Mouse (Mus musculus): Measurements from ENCODE around the gene Ctla4. TPM values are rescaled to one million over a fixed set of nuclear protein-coding genes. Genes with fewer than 3 reads are reported as not detected.

The Ctla4 gene
- polyA plus RNA-seq, 1 experiment, result not detected

DNA sequence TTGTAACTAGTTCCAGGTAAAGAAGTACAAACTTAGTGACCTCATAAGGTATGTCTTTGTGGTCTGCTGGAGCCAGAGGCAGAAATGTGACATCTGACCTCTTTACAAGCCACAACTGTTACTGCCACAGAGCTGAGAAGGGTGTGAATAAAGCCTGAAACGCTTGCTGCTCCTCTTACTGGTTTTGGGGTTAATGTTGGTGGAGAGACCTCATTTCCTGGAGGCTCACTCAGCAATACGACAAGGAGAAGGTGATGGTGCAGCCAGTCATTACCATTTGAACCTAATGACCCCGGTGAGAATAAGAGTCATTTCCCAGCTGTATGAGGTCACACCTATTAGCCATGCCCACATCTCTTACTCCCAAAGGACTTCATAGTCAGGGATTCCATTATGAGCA lies 11.5 kb upstream of the Ctla4 start:
- Histone ChIP-seq H3K36me3 (ENCODE audit: control insufficient read depth, insufficient read depth) (no peaks in the 10 kb centered on the region), H3ac (ENCODE audit: control insufficient read depth, insufficient read length) (no peak overlapping the region), H3K79me2 (ENCODE audit: control insufficient read depth, insufficient read depth) (no peaks in the 10 kb centered on the region), H3K4me2 (ENCODE audit: low read depth) (no peak overlapping the region), H3K4me3 (no peak overlapping the region), H3K27me3 (ENCODE audit: control insufficient read depth, insufficient read depth, insufficient read length) (no peaks in the 10 kb centered on the region)
- no peak for TF ChIP-seq POLR2A (IDR thresholded peaks at IDR 0.05; ENCODE audit: insufficient read length, low read depth)
- no peak for TF ChIP-seq MAX (IDR thresholded peaks at IDR 0.05; ENCODE audit: low read depth)

DNA sequence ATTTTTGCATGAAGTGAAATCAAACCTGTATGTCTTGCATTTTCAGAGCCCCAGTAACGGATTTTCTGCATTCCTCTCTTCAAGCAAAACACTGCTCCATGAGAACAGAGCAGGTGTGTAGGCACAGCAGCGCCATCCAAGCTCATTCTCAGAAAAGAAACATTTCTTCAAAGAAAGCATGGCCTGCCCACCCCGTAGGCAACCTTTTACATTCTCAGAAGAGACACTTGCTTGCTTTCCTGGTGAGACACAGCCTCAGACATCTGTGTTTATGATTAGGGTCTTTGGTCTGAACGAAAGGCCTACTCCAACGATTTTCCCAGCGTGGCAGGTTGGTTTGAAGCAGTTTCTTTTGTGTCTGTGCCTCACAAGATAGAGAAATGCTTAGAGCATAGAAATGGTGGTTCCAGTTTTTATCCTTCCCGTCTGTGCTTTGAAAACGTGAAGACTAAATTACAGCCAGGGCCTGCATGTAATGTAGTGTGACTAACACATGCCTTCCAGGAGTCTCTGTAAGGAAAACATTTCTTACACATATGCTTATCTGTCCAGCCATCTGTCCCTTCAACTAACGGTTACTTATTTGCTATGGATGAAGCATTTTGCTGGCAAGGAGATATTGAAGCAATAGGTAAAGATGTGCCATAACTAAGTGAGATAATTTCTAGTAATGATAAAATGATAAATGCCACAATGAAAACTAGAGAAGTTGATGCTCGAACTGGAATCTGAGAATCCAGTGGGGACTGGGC lies 6.5 kb upstream of the Ctla4 start:
- H3K36me3 ChIP-seq (ENCODE audit: control insufficient read depth, insufficient read depth), result no peaks in the 10 kb centered on the region
- no peaks in the 10 kb centered on the region for H3K79me2 ChIP-seq (ENCODE audit: control insufficient read depth, insufficient read depth)
- no peaks in the 10 kb centered on the region for H3K27me3 ChIP-seq (ENCODE audit: control insufficient read depth, insufficient read depth, insufficient read length)
- TF ChIP-seq E2F4 (IDR thresholded peaks at IDR 0.05; ENCODE audit: insufficient read depth) (no peak), SRF (IDR thresholded peaks at IDR 0.05; ENCODE audit: control insufficient read depth, insufficient read length, low read depth) (no peak), POLR2A (IDR thresholded peaks at IDR 0.05; ENCODE audit: insufficient read length, low read depth) (no peak), TCF12 (IDR thresholded peaks at IDR 0.05; ENCODE audit: insufficient read depth, poor library complexity, severe bottlenecking) (no peak), TCF3 (IDR thresholded peaks at IDR 0.05; ENCODE audit: insufficient read length, low read depth) (no peak), CEBPB (IDR thresholded peaks at IDR 0.05; ENCODE audit: insufficient read depth, poor library complexity, severe bottlenecking) (no peak), MYOD1 (IDR thresholded peaks at IDR 0.05; ENCODE audit: control insufficient read depth in 1 of 3, insufficient read length in 2 of 3, low read depth in 2 of 3) (no peak)
- H3K4me3 ChIP-seq, result no peak overlapping the region
- no peak overlapping the region for H3ac ChIP-seq (ENCODE audit: control insufficient read depth, insufficient read length)
- H3K4me2 ChIP-seq (ENCODE audit: low read depth), result no peak overlapping the region

DNA sequence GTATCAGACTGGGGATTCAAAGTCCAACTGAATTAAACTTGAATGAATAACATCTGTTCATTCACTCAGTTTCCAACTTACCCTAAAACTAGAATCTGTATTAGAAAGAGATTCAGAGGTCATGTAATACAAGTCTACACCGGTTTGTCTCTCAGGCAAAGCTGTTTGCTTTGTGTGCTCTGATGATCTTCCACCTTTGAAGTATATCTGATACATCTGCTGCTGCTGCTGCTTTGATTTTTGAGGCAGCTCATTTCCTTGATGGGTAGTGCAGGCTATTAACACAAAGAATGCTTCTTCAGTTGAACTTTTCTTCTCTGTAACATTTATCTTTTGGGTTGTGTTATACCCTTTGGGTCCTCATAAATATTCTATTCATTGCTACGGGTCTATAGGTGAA lies 4.0 kb upstream of the Ctla4 start:
- Histone ChIP-seq H3K36me3 (ENCODE audit: control insufficient read depth, insufficient read depth) (no peaks in the 10 kb centered on the region), H3ac (ENCODE audit: control insufficient read depth, insufficient read length) (no peak overlapping the region), H3K4me3 (no peak overlapping the region), H3K27me3 (ENCODE audit: control insufficient read depth, insufficient read depth, insufficient read length) (no peaks in the 10 kb centered on the region), H3K79me2 (ENCODE audit: control insufficient read depth, insufficient read depth) (no peaks in the 10 kb centered on the region), H3K4me2 (ENCODE audit: low read depth) (no peak overlapping the region)
- TF ChIP-seq MAX (IDR thresholded peaks at IDR 0.05; ENCODE audit: low read depth) (no peak), POLR2A (IDR thresholded peaks at IDR 0.05; ENCODE audit: insufficient read length, low read depth) (no peak), REST (IDR thresholded peaks at IDR 0.05; ENCODE audit: insufficient read depth, insufficient read length) (no peak)

DNA sequence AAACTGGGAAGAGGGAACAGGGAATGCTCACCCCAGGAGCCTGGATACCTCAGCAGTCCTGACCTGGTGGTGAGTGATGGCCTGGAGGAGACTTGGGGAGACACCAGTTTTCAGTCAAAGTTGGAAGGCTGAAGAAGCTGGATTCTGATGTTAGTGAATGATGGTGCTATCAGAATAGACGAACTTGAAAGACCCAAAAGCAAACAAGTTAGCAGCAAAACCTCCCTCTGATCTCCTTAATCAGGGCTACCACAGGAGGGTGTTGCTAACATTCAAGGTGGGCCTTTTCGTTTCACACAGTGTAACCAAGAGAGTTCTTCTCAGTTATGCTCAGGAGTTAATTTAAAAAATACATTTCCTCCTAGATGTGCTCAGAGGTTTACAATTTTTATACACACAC lies 3.5 kb upstream of the Ctla4 start:
- H3K4me3 ChIP-seq, result no peak overlapping the region
- H3ac ChIP-seq (ENCODE audit: control insufficient read depth, insufficient read length), result no peak overlapping the region
- H3K27me3 ChIP-seq (ENCODE audit: control insufficient read depth, insufficient read depth, insufficient read length), result no peaks in the 10 kb centered on the region
- no peaks in the 10 kb centered on the region for H3K36me3 ChIP-seq (ENCODE audit: control insufficient read depth, insufficient read depth)
- H3K79me2 ChIP-seq (ENCODE audit: control insufficient read depth, insufficient read depth), result no peaks in the 10 kb centered on the region
- H3K4me2 ChIP-seq (ENCODE audit: low read depth), result no peak overlapping the region
- TF ChIP-seq POLR2AphosphoS2 (IDR thresholded peaks at IDR 0.05; ENCODE audit: insufficient read length, low read depth) (no peak), SRF (IDR thresholded peaks at IDR 0.05; ENCODE audit: control insufficient read depth, insufficient read length, low read depth) (no peak), MYOG (IDR thresholded peaks at IDR 0.05; ENCODE audit: control insufficient read depth in 1 of 3, insufficient read depth in 1 of 3, insufficient read length in 2 of 3, low read depth in 2 of 3) (no peak), POLR2A (IDR thresholded peaks at IDR 0.05; ENCODE audit: insufficient read length, low read depth) (no peak), REST (IDR thresholded peaks at IDR 0.05; ENCODE audit: insufficient read depth, insufficient read length) (no peak), E2F4 (IDR thresholded peaks at IDR 0.05; ENCODE audit: insufficient read depth) (no peak), TCF3 (IDR thresholded peaks at IDR 0.05; ENCODE audit: insufficient read length, low read depth) (no peak), TCF12 (IDR thresholded peaks at IDR 0.05; ENCODE audit: insufficient read depth, poor library complexity, severe bottlenecking) (no peak)

DNA sequence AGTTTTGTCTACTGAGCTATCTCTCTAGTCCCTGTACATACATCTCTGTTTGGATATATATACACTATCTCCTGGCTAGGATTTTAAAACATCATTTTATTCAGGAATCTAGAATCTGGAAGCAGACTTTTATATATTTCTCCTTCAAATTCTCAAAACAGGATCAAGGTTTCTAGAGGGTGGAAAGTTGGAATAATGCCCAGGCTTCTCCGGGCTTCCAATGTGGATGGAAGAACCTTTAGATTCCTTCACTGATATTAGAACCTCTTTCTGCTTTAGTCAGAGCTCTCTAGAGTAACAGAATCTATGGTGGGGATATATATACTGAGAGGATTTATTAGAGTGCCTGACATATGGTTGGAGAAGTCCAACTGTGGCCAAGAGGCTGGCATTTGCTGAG lies 2.2 kb upstream of the Ctla4 start:
- H3K4me3 ChIP-seq, result no peak overlapping the region
- H3K79me2 ChIP-seq (ENCODE audit: control insufficient read depth, insufficient read depth), result no peaks in the 10 kb centered on the region
- H3K4me2 ChIP-seq (ENCODE audit: low read depth), result no peak overlapping the region
- H3K36me3 ChIP-seq (ENCODE audit: control insufficient read depth, insufficient read depth), result no peaks in the 10 kb centered on the region
- no peaks in the 10 kb centered on the region for H3K27me3 ChIP-seq (ENCODE audit: control insufficient read depth, insufficient read depth, insufficient read length)
- no peak for TF ChIP-seq TCF3 (IDR thresholded peaks at IDR 0.05; ENCODE audit: insufficient read length, low read depth)
- TF ChIP-seq CEBPB (IDR thresholded peaks at IDR 0.05; ENCODE audit: insufficient read depth, poor library complexity, severe bottlenecking), result no peak
- no peak for TF ChIP-seq MYOD1 (IDR thresholded peaks at IDR 0.05; ENCODE audit: control insufficient read depth in 1 of 3, insufficient read length in 2 of 3, low read depth in 2 of 3)
- no peak for TF ChIP-seq POLR2A (IDR thresholded peaks at IDR 0.05; ENCODE audit: insufficient read length, low read depth)
- no peak for TF ChIP-seq TCF12 (IDR thresholded peaks at IDR 0.05; ENCODE audit: insufficient read depth, poor library complexity, severe bottlenecking)
- TF ChIP-seq SRF (IDR thresholded peaks at IDR 0.05; ENCODE audit: control insufficient read depth, insufficient read length, low read depth), result no peak
- TF ChIP-seq USF1 (IDR thresholded peaks at IDR 0.05; ENCODE audit: low read depth), result no peak
- no peak for TF ChIP-seq MYOG (IDR thresholded peaks at IDR 0.05; ENCODE audit: control insufficient read depth in 1 of 3, insufficient read depth in 1 of 3, insufficient read length in 2 of 3, low read depth in 2 of 3)
- no peak for TF ChIP-seq MAX (IDR thresholded peaks at IDR 0.05; ENCODE audit: low read depth)
- TF ChIP-seq REST (IDR thresholded peaks at IDR 0.05; ENCODE audit: insufficient read depth, insufficient read length), result no peak
- no peak for TF ChIP-seq E2F4 (IDR thresholded peaks at IDR 0.05; ENCODE audit: insufficient read depth)
- TF ChIP-seq POLR2AphosphoS2 (IDR thresholded peaks at IDR 0.05; ENCODE audit: insufficient read length, low read depth), result no peak
- H3ac ChIP-seq (ENCODE audit: control insufficient read depth, insufficient read length), result no peak overlapping the region
